Mouse (Mus musculus) frontal cortex, adult (tissue): ENCODE results near the gene Erlin1.
A peak's percentile ranks its signal among the peaks of the same experiment; 100 is the strongest.

Experiments used
- ATAC-seq: cut with Nextera tagmentation; 2 replicates; pipeline ENCODE4 v1.9.2; 2017; ENCODE audit warnings: mild to moderate bottlenecking, moderate library complexity, mixed read lengths; ENCODE audit not compliant: low TSS enrichment

Gene Erlin1

GRCm38 (mm10) chr19:43998802-43999527, 70.6 kb downstream of the Erlin1 start:
- ATAC-seq, result no peak

- ATAC-seq, result peak; percentile 64
Measured at GRCm38 (mm10) chr19:43998101-43998500, 71.5 kb downstream of the Erlin1 start.

- no peak for ATAC-seq
Measured at GRCm38 (mm10) chr19:43995427-43995826, 74.2 kb downstream of the Erlin1 start.

- no peak; the same call in 1 of the 2 replicates for ATAC-seq
Measured at GRCm38 (mm10) chr19:43992464-43992863, 77.1 kb downstream of the Erlin1 start.

GRCm38 (mm10) chr19:43990362-43990761, 79.2 kb downstream of the Erlin1 start:
- ATAC-seq, result no peak

- no peak for ATAC-seq
Measured at GRCm38 (mm10) chr19:43986069-43986794, 83.4 kb downstream of the Erlin1 start, which contains the start of gene Cpn1. Cpn1 (minus strand) TSS chr19:43986556.
